Mouse (Mus musculus) adrenal gland, postnatal 25 days (tissue): ENCODE data around the gene Osbpl7. TPM values are rescaled to one million over a fixed set of nuclear protein-coding genes. Genes with fewer than 3 reads are reported as not detected.

Experiments
- DNase-seq: peaks from one replicate; pipeline ENCODE4 v3.0.0; 2021; ENCODE audit warnings: mixed read lengths
- microRNA-seq, 2 experiments: library from miRNA; unstranded; fragments of <30 nt; microRNA quantifications; one replicate each; pipeline ENCODE4 v1.2.0; 2021
- total RNA-seq: library from RNA; stranded (reverse); gene quantifications from 2 replicates; pipeline ENCODE4 v1.2.3, GENCODE M21; 2021

Osbpl7 gene
- total RNA-seq, 1 experiment from 2014 or later = 18.9 TPM

DNA sequence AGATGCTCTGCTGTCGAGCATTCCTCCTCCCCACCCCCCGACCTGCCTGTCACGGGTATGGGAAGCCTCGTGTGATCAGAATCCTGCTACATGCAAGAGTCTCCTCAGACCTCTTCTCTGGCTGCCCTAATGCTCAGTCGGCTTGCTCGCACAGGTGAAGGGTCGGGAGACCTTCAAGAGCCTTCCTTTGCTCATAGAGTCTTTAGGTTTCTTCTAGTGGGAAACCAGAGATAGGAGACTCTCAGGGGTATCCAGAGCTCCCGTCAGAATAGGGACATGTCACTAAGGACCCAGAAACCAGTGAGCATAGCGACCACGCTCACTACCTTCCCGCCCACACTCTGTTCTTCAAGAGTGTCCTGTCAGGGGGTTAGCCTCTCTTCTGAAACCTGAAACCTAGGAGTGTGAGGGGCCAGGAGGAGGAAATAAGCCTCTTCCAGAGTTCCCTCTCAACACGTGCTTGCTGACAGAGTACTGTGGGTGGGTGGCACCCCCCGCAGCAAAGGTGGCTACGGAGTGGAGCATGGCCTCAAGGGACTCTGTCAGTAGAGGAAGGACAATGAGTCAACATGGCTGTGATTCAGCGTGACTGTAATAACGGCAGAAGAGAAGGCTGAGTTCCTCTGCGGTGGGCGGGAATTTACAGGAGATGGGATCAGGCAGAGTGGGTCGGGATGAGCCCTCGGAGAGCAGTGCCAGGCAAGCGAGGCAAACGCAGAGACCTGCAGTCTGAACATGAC, 33.1 kb downstream of the Osbpl7 start:
- peak; percentile 48 for DNase-seq

DNA sequence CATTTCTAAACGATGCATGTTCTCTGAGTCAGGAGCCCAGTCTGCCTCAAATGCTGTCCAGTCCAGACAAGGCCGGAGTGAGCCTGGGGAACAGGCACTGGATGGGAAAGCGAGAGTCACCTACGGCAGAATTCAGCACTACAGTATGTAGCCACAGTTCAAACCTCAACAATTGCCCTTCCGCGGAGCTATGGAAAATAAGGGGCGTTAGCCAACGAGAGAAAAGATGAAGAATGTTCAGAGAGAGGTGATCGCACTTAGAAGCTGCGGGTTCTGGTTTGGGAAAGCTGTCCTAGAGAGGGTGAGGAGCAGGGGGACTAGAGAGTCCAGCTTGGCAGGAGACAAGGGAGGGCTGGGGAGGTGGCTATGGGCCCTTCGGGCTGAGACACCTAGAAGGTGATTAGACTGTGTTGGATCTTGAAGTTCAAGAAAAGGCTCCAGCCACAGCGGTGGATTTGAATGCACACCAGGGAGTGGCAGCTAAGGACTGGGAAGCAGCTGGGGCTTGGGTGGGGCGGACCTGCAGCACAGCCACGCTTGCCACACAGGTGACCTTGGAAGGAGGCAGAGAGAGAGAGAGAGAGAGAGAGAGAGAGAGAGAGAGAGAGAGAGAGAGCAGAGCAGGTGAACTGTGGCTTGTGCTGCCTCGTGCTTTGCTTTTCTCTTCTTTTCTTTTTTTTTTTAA, 34.5 kb downstream of the Osbpl7 start:
- DNase-seq = no peak

- no peak for DNase-seq
Measured at GRCm38 (mm10) chr11:97086365-97086764, 35.9 kb downstream of the Osbpl7 start.

DNA sequence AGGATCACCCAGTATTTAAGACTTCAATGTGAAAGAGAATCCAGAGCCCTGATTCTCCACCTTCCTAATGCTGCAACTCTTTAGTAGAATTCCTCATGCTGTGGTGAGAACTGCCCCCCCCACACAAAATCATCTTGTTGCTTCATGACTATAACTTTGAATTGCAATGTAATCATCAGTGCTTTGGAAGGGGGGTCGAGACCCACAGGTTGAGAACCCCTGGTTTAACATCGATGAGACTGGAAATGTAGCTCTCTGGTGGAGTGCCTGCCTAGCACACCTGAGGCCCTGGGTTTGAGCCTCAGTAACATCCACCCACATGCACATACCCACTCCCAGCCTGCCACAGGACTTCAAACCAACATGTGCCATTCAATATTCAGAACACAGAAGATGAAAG, 44.2 kb downstream of the Osbpl7 start:
- no peak for DNase-seq

GRCm38 (mm10) chr11:97098791-97099190, 48.4 kb downstream of the Osbpl7 start:
- peak; percentile 23 for DNase-seq

DNA sequence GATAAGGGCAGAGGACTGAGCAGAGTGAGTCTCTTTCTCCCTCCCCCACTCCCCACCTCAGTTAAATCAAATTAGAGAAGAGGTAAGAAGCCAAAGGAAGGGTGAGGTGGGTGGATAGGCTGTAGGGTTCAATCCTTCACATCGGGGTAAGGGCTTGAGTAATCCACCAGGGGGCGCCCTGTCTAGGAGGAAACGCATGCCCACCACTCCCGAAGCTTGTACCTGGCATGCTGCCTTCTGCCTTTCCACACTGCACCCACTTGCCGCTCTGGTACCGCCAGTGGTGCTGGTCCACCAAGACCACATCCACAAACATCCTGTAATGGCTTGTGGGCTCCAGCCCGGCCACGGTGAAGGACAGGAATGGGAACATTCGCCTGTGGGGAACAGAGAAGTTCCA, 51.3 kb downstream of the Osbpl7 start:
- peak; percentile 81 for DNase-seq

DNA sequence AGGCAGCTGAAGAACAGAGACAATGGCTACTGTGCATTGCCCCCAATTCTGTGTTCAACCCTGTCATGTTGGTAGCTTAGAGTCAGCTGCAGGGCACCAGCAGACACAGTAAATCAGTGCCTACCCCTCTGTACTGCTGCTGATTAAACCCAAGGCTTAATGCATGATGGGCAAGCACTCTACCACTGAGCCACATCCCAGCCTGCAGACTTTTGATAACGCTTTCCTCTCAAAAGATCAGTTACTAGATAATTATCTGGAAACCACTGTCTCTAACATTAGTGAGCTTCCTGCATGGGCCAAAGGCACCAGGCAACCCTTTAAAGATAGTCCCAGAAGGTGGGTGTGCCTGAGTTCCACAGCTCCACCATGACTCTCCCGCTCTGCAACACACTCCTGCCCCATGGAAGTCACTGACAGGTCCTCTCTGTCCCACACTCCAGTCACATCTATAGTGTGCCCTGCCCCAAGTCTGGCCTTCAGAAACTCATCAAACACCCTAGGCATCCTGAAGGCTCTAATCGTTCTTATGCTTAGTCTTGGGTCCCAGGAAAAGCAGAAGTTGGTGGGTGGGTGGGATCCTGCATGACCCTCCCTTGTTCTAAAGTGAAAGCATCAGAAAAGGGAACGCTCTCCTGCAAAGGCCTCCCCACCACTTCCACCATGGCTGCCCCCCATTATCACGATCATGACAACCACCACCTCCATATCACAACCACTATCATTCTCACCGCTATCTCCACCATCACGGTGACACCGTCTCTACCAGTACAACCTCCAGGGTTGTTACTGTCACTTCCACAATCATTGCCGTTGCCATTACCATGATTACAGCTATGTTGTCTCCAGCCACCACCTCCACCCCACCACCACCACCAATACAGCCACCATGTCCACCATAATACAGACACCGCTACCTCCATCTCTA, 53.0 kb downstream of the Osbpl7 start:
- no peak for DNase-seq

DNA sequence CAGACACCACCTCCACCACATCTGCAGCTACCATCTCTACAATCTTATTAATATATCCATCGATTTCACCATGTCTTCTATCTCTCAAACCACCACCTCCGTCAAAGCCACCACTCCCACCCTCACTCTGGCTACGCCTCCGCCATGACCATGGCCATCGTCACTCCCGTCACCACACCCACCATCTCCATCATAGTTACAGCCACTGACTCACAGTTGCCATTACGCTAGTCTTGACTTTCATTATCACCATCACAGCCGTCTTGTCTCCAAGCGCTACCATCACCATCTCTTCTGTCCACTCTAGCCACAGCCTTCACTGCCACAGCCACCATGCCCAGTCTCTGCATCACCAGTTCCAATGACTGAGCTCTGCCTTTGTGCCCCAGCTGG, 53.7 kb downstream of the Osbpl7 start:
- DNase-seq = no peak

DNA sequence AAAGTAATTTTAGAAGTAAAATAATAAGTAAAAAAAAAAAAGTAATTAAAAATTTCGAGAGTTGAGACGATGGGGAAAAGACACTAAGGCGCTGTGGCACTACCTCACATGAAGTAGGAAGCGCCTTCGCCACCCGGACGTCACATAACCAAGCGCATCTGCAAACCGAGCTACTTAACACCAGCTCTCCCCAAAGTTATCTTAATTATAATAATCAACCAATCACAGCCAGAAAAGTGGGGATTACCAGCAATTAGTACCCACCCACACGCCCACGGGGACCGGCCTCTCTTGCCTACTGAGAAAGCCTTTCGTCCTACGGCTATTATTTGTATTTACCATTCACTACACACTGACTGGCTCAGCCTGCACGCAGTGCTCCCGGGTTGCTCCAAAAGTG, 58.5 kb downstream of the Osbpl7 start:
- no peak for DNase-seq

- DNase-seq = no peak
Measured at GRCm38 (mm10) chr11:97112519-97113125, 62.2 kb downstream of the Osbpl7 start.

DNA sequence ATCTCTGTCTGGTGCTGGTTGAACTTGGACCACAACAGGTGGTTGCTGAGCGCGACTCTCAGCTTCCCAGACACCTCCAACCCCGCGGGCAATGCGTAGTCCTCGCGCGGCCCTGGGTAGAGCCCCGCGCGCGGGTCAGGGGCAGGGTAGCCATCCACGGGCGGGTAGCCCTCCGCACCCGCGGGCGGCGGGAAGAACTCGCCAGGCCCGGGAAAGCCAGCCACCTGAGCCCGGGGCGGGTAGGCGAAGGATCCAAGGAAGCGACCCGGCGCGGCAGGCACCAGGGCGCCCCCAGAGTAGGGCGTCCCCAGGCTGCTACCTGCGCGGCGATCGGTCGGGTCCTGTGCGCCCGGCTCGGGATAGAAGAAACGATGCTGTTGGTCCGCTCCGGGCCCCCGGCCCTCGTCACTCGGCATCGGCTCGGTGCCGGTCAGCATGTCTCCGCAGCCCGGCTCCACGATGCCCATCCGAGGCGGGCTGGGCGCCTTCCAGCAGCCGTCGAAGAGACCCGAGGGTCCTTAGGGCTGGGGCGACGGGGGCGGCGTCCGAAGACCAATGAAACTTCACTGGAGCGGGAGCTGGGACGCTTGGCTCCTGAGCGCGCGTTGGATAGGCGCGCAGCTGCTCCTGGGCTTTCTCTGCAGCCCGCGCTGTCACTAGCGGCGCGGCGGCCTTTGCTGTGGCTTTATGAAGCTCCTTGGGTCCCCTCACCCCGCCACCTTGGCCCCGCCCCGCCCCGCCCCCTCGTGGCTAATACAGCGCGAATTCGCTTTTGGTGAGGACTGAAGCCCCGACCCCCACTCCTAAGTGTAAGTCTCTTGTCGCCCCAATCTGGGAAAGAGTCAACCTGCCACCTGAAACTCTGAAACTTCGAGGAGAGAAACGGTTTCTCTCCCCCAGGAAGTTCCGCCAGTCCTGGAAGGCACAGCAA, 64.5 kb downstream of the Osbpl7 start, which contains the start of gene Tbx21:
Gene Tbx21, minus strand, starts transcription at position 661 of the 931 bp plus-strand sequence.
- no peak for DNase-seq

DNA sequence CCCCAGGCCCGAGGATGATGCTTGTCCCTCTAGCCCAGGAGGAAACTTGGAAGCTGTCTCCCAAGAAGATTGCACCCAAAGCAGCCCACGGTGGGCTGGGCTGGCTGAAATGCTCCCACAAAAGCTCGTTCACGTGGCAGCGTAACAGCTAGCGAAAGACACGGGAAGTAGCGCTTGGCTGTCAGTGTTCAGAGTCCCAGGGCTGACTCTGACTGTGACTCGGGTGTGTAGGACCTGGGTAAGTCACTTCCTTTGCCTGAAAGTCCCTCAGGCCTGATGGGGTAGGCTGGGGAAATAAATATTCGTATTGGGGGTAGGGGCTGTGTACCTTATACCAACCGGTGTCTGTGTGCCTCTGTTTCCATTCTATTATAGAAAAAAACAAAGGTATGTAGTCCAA, 65.4 kb downstream of the Osbpl7 start:
- DNase-seq = no peak

Small RNA genes within 50 kb of the gene (microRNA-seq; reads per million reads assigned to microRNA genes)
- gene Mir8103 = 0 to 1.4 reads per million in 2 experiments

Other genes with a start within 250 kb of the Osbpl7 start
- gene Nfe2l1, start 220.7 kb upstream of the Osbpl7 start, total RNA-seq = 492 and 601 TPM in 2 replicates
- gene Copz2, start 200.8 kb upstream of the Osbpl7 start, total RNA-seq = 58.0 and 59.0 TPM in 2 replicates
- gene Cdk5rap3, start 134.1 kb upstream of the Osbpl7 start, total RNA-seq = 50.1 and 62.8 TPM in 2 replicates
- gene Prr15l, start 122.5 kb upstream of the Osbpl7 start, total RNA-seq = 0.27 and 0.76 TPM in 2 replicates
- 32.0 and 36.3 TPM in 2 replicates for gene Pnpo, start 106.6 kb upstream of the Osbpl7 start, total RNA-seq
- 18.2 and 18.8 TPM in 2 replicates for gene Sp2, start 67.7 kb upstream of the Osbpl7 start, total RNA-seq
- 0.33 and 0.39 TPM in 2 replicates for gene Sp6, start 37.2 kb upstream of the Osbpl7 start, total RNA-seq
- 12.8 and 22.7 TPM in 2 replicates for gene Scrn2, start 20.7 kb upstream of the Osbpl7 start, total RNA-seq
- gene Lrrc46, start 9.2 kb upstream of the Osbpl7 start, total RNA-seq = 1.0 and 1.4 TPM in 2 replicates
- 117 and 129 TPM in 2 replicates for gene Mrpl10, start 9.1 kb upstream of the Osbpl7 start, total RNA-seq
- gene Tbx21, start 64.7 kb downstream of the Osbpl7 start, total RNA-seq = 0.39 TPM in 1 of 2 replicates, not detected in the other
- 11.1 and 12.7 TPM in 2 replicates for gene Tbkbp1, start 100.9 kb downstream of the Osbpl7 start, total RNA-seq
- gene Kpnb1, start 137.3 kb downstream of the Osbpl7 start, total RNA-seq = 116 and 120 TPM in 2 replicates
- 109 and 110 TPM in 2 replicates for gene Npepps, start 230.0 kb downstream of the Osbpl7 start, total RNA-seq